Mouse (Mus musculus): ENCODE measurements at regions not wholly inside any gene's neighbourhood (a gene's known extent, or its start where the extent isn't known, plus 50 kb on each side); places are given as distances from the start of the nearest gene placed in this dataset.
"Not testable (repeated sequence)": the region's sequence is repeated elsewhere in the genome, so short reads cannot be mapped to it uniquely, and the experiment has no call there.

- no peak for DNase-seq
Measured at GRCm38 (mm10) chr3:21891819-21892480, 184.5 kb upstream of the Tbl1xr1 start.

GRCm38 (mm10) chr3:21892864-21893404, 183.5 kb upstream of the Tbl1xr1 start:
- DNase-seq: no peak

GRCm38 (mm10) chr3:21895551-21895950, 180.9 kb upstream of the Tbl1xr1 start:
- DNase-seq: no peak

- DNase-seq: no peak
Measured at GRCm38 (mm10) chr3:21898241-21898640, 178.2 kb upstream of the Tbl1xr1 start.

- DNase-seq: no peak
Measured at GRCm38 (mm10) chr3:21905384-21906073, 170.9 kb upstream of the Tbl1xr1 start.

GRCm38 (mm10) chr3:21908828-21909227, 167.6 kb upstream of the Tbl1xr1 start:
- no peak for DNase-seq

- DNase-seq: no peak
Measured at GRCm38 (mm10) chr3:21910080-21910479, 166.4 kb upstream of the Tbl1xr1 start.

GRCm38 (mm10) chr3:21911071-21911470, 165.4 kb upstream of the Tbl1xr1 start:
- peak in 1 of 2 experiments; percentile 19 for DNase-seq

- no peak for DNase-seq
Measured at GRCm38 (mm10) chr3:21917228-21917910, 159.1 kb upstream of the Tbl1xr1 start.

- DNase-seq: no peak
Measured at GRCm38 (mm10) chr3:21918431-21918830, 158.0 kb upstream of the Tbl1xr1 start.

- DNase-seq: no peak
Measured at GRCm38 (mm10) chr3:21919931-21920330, 156.5 kb upstream of the Tbl1xr1 start.

GRCm38 (mm10) chr3:21931951-21932350, 144.5 kb upstream of the Tbl1xr1 start:
- no peak for DNase-seq

GRCm38 (mm10) chr3:21932696-21933095, 143.8 kb upstream of the Tbl1xr1 start:
- not testable (repeated sequence) for DNase-seq

GRCm38 (mm10) chr3:21934731-21935271, 141.7 kb upstream of the Tbl1xr1 start:
- DNase-seq: no peak

GRCm38 (mm10) chr3:21935571-21936261, 140.7 kb upstream of the Tbl1xr1 start:
- peak; percentile 84 to 92 for DNase-seq

GRCm38 (mm10) chr3:21936262-21936603, 140.2 kb upstream of the Tbl1xr1 start:
- no peak for DNase-seq

GRCm38 (mm10) chr3:21936616-21937015, 139.8 kb upstream of the Tbl1xr1 start:
- peak in 1 of 2 experiments; percentile 38 for DNase-seq

- DNase-seq: no peak
Measured at GRCm38 (mm10) chr3:21937281-21938035, 139.0 kb upstream of the Tbl1xr1 start.

- DNase-seq: no peak
Measured at GRCm38 (mm10) chr3:21938071-21938848, 138.2 kb upstream of the Tbl1xr1 start.

GRCm38 (mm10) chr3:21939738-21940137, 136.7 kb upstream of the Tbl1xr1 start:
- DNase-seq: no peak

- DNase-seq: peak; percentile 39 to 46
Measured at GRCm38 (mm10) chr3:21941596-21941995, 134.9 kb upstream of the Tbl1xr1 start.

Measured in spleen, adult 18-20 months (tissue).